Mouse (Mus musculus): ENCODE data around the gene Mast4. TPM values are rescaled to one million over a fixed set of nuclear protein-coding genes. Genes with fewer than 3 reads are reported as not detected.

Mast4 gene
- polyA plus RNA-seq, 1 experiment from 2014 or later: 41.8 TPM

- DNase-seq (peak; percentile 75), ATAC-seq (ENCODE audit: low FRiP score, low TSS enrichment) (no peak)
- H3K4me3 ChIP-seq (replicated peaks; ENCODE audit: low read depth, low read length): no peak overlapping the region
Observed at GRCm38 (mm10) chr13:102806652-102807051, 527.6 kb downstream of the Mast4 start.

DNA sequence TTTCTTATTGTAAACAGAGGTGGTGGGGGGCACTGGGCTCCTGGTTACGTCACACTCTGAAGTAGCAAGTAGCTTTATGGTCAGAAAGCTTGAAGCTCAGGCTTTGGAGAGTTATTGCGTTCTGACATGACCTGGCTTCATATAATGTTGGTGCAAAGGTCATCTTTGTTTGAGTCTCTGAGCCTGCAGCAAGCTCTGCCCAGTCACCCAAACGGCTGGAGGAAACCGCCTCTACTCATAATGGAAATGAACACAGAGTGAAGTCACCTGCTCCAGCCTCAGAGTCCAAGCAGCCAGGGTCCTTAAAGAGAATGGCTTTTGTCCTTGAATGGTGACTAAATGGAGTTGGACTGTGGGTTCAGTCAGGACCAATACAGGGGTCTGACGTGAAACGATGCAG, 529.1 kb downstream of the Mast4 start:
- Histone ChIP-seq H3K9me3 (ENCODE audit: control insufficient read depth, low read length) (no peaks in the 10 kb centered on the region), H3K4me2 (ENCODE audit: low read length) (no peak overlapping the region), H3K9ac (replicated peaks; ENCODE audit: low read length) (no peak overlapping the region), H3K4me3 (replicated peaks; ENCODE audit: low read depth, low read length) (no peak overlapping the region), H3K4me1 (ENCODE audit: control insufficient read depth, insufficient read depth, low read length) (no peaks in the 10 kb centered on the region), H3K27me3 (ENCODE audit: control insufficient read depth, insufficient read depth, low read length) (no peaks in the 10 kb centered on the region), H3K36me3 (ENCODE audit: control insufficient read depth, insufficient read depth, low read length) (no peaks in the 10 kb centered on the region), H3K27ac (replicated peaks; ENCODE audit: low read depth, low read length) (no peak overlapping the region)
- no peak for DNase-seq
- 88% methylated on average over 6 of the region's 6 CpGs for WGBS
- no peak for ATAC-seq (ENCODE audit: low FRiP score, low TSS enrichment)

More at GRCm38 (mm10) chr13:102806652-102807051, 527.6 kb downstream of the Mast4 start:
- Histone ChIP-seq H3K36me3 (ENCODE audit: control insufficient read depth, insufficient read depth, low read length) (no peaks in the 10 kb centered on the region), H3K4me1 (ENCODE audit: control insufficient read depth, insufficient read depth, low read length) (peaks cover 12% of the 10 kb centered on the region), H3K9ac (replicated peaks; ENCODE audit: low read length) (no peak overlapping the region), H3K27ac (replicated peaks; ENCODE audit: low read depth, low read length) (no peak overlapping the region), H3K9me3 (ENCODE audit: control insufficient read depth, low read length) (no peaks in the 10 kb centered on the region), H3K27me3 (ENCODE audit: control insufficient read depth, insufficient read depth, low read length) (no peaks in the 10 kb centered on the region), H3K4me2 (ENCODE audit: low read length) (no peak overlapping the region)
- WGBS: 87% methylated on average over 3 of the region's 3 CpGs

DNA sequence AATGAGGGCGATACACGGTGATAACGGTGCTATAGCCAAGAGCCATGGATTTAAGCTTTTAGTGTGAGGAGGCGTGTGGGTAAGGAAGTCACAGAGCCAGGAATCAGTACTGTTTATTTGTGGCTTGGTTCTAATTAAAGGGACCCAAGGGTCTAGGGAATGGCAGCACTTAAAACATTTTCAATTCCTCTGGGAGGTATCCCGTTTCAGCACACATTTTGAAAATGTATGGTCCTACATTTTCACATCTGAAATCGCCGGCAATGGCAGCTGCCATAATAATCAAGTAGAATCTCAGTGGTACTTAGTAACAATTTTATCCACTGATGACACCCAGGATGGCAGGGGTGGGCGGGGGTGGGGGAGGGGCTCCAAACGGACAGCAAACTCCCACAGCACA, 531.1 kb downstream of the Mast4 start:
- DNase-seq (no peak), ATAC-seq (ENCODE audit: low FRiP score, low TSS enrichment) (no peak)
- Histone ChIP-seq H3K27ac (replicated peaks; ENCODE audit: low read depth, low read length) (no peak overlapping the region), H3K36me3 (ENCODE audit: control insufficient read depth, insufficient read depth, low read length) (no peaks in the 10 kb centered on the region), H3K4me3 (replicated peaks; ENCODE audit: low read depth, low read length) (no peak overlapping the region), H3K4me2 (ENCODE audit: low read length) (no peak overlapping the region), H3K9ac (replicated peaks; ENCODE audit: low read length) (no peak overlapping the region), H3K27me3 (ENCODE audit: control insufficient read depth, insufficient read depth, low read length) (no peaks in the 10 kb centered on the region), H3K4me1 (ENCODE audit: control insufficient read depth, insufficient read depth, low read length) (no peaks in the 10 kb centered on the region), H3K9me3 (ENCODE audit: control insufficient read depth, low read length) (no peaks in the 10 kb centered on the region)
- 83% methylated on average over 9 of the region's 9 CpGs for WGBS

DNA sequence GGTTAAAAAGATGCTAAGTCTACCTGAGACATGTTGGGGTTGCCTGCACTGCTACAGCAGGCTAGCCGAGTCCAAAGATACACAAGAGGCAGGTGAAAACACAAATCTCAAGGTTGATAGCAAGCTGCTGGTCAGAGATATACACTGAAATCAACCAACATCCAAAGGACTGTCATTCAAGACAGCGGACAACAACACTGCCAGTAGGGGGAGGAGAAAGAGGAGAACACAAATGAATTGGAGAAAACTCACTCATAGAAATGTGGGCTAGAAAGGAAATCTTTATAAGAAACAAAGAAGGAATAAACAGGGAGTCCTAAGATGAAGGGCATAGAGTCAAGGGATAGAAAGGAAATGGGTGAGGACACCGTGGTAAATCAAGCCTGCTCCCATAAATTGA, 542.1 kb downstream of the Mast4 start:
- H3K4me2 ChIP-seq (ENCODE audit: low read length): no peak overlapping the region
- 0 out of 2 replicates have a peak, but pooled peaks cover 7% of the 10 kb centered on the region for H3K36me3 ChIP-seq (ENCODE audit: control insufficient read depth, insufficient read depth, low read length)
- no peak for ATAC-seq (ENCODE audit: low FRiP score, low TSS enrichment)
- no peaks in the 10 kb centered on the region for H3K9me3 ChIP-seq (ENCODE audit: control insufficient read depth, low read length)
- 97% methylated on average over 3 of the region's 3 CpGs for WGBS
- no peaks in the 10 kb centered on the region for H3K27me3 ChIP-seq (ENCODE audit: control insufficient read depth, insufficient read depth, low read length)
- no peak overlapping the region for H3K4me3 ChIP-seq (replicated peaks; ENCODE audit: low read depth, low read length)
- H3K9ac ChIP-seq (replicated peaks; ENCODE audit: low read length): no peak overlapping the region
- DNase-seq: no peak
- H3K27ac ChIP-seq (replicated peaks; ENCODE audit: low read depth, low read length): no peak overlapping the region
- no peaks in the 10 kb centered on the region for H3K4me1 ChIP-seq (ENCODE audit: control insufficient read depth, insufficient read depth, low read length)

- Histone ChIP-seq H3K4me3 (replicated peaks; ENCODE audit: low read depth, low read length) (no peak overlapping the region), H3K27me3 (ENCODE audit: control insufficient read depth, insufficient read depth, low read length) (no peaks in the 10 kb centered on the region), H3K4me2 (ENCODE audit: low read length) (no peak overlapping the region), H3K9ac (replicated peaks; ENCODE audit: low read length) (no peak overlapping the region), H3K4me1 (ENCODE audit: control insufficient read depth, insufficient read depth, low read length) (no peaks in the 10 kb centered on the region), H3K9me3 (ENCODE audit: control insufficient read depth, low read length) (no peaks in the 10 kb centered on the region), H3K27ac (replicated peaks; ENCODE audit: low read depth, low read length) (no peak overlapping the region), H3K36me3 (ENCODE audit: control insufficient read depth, insufficient read depth, low read length) (0 out of 2 replicates have a peak, but pooled peaks cover 8% of the 10 kb centered on the region)
- no peak for ATAC-seq (ENCODE audit: low FRiP score, low TSS enrichment)
- no peak for DNase-seq
- WGBS: 70% methylated on average over 6 of the region's 6 CpGs
Observed at GRCm38 (mm10) chr13:102790601-102791155, 543.6 kb downstream of the Mast4 start.

DNA sequence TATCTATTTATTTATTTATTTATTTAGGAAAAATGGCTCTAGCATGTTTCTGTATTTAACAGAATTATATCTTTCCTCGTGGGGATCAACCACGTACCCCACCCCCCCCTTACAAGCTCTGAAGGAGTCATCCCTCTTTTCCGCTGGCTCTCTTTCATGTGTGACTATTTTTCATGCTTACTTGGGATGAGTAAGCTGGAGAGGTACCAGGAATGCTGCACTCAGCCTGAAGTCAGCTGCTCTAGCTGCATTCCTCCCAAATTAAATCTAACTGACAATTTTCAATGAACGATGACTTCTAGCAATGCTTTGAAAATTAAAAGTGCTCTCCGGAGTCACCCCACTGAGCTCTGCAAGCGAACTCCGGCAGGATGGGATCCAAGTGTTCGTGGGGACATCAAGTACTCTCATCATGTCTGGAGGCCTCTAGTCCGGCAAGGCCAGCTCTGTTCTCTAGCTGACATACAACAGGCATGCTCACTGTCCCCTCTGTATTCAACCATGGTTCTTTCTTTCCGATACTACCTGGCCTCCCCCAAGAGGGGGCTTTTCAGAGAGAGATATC, 547.5 kb downstream of the Mast4 start:
- Histone ChIP-seq H3K36me3 (ENCODE audit: control insufficient read depth, insufficient read depth, low read length) (0 out of 2 replicates have a peak, but pooled peaks cover 8% of the 10 kb centered on the region), H3K9me3 (ENCODE audit: control insufficient read depth, low read length) (no peaks in the 10 kb centered on the region), H3K4me2 (ENCODE audit: low read length) (no peak overlapping the region), H3K9ac (replicated peaks; ENCODE audit: low read length) (no peak overlapping the region), H3K4me1 (ENCODE audit: control insufficient read depth, insufficient read depth, low read length) (no peaks in the 10 kb centered on the region), H3K4me3 (replicated peaks; ENCODE audit: low read depth, low read length) (no peak overlapping the region), H3K27ac (replicated peaks; ENCODE audit: low read depth, low read length) (no peak overlapping the region), H3K27me3 (ENCODE audit: control insufficient read depth, insufficient read depth, low read length) (no peaks in the 10 kb centered on the region)
- WGBS: 93% methylated on average over 10 of the region's 10 CpGs
- ATAC-seq (ENCODE audit: low FRiP score, low TSS enrichment) (no peak), DNase-seq (no peak)

- Histone ChIP-seq H3K9ac (replicated peaks; ENCODE audit: low read length) (no peak overlapping the region), H3K27me3 (ENCODE audit: control insufficient read depth, insufficient read depth, low read length) (no peaks in the 10 kb centered on the region), H3K4me3 (replicated peaks; ENCODE audit: low read depth, low read length) (no peak overlapping the region), H3K27ac (replicated peaks; ENCODE audit: low read depth, low read length) (no peak overlapping the region), H3K4me2 (ENCODE audit: low read length) (no peak overlapping the region), H3K4me1 (ENCODE audit: control insufficient read depth, insufficient read depth, low read length) (no peaks in the 10 kb centered on the region), H3K9me3 (ENCODE audit: control insufficient read depth, low read length) (no peaks in the 10 kb centered on the region), H3K36me3 (ENCODE audit: control insufficient read depth, insufficient read depth, low read length) (peaks cover 13% of the 10 kb centered on the region; the same call in 1 of the 2 replicates)
- 73% methylated on average over 7 of the region's 7 CpGs for WGBS
- DNase-seq: no peak
- no peak for ATAC-seq (ENCODE audit: low FRiP score, low TSS enrichment)
Observed at GRCm38 (mm10) chr13:102783531-102784310, 550.6 kb downstream of the Mast4 start.

- no peaks in the 10 kb centered on the region for H3K4me1 ChIP-seq (ENCODE audit: control insufficient read depth, insufficient read depth, low read length)
- DNase-seq (no peak), ATAC-seq (ENCODE audit: low FRiP score, low TSS enrichment) (no peak)
- no peak overlapping the region for H3K4me2 ChIP-seq (ENCODE audit: low read length)
- no peaks in the 10 kb centered on the region for H3K9me3 ChIP-seq (ENCODE audit: control insufficient read depth, low read length)
- peaks cover 5% of the 10 kb centered on the region; the same call in 1 of the 2 replicates for H3K36me3 ChIP-seq (ENCODE audit: control insufficient read depth, insufficient read depth, low read length)
- no peaks in the 10 kb centered on the region for H3K27me3 ChIP-seq (ENCODE audit: control insufficient read depth, insufficient read depth, low read length)
- WGBS: 90% methylated on average over 3 of the region's 3 CpGs
- no peak overlapping the region for H3K9ac ChIP-seq (replicated peaks; ENCODE audit: low read length)
- no peak overlapping the region for H3K27ac ChIP-seq (replicated peaks; ENCODE audit: low read depth, low read length)
- no peak overlapping the region for H3K4me3 ChIP-seq (replicated peaks; ENCODE audit: low read depth, low read length)
Observed at GRCm38 (mm10) chr13:102779275-102779674, 555.0 kb downstream of the Mast4 start.

All from midbrain, embryonic 14.5 days (tissue).